Mouse (Mus musculus): ENCODE data around the gene Olfr479. TPM values are rescaled to one million over a fixed set of nuclear protein-coding genes. Genes with fewer than 3 reads are reported as not detected.
"Not testable (repeated sequence)": the region's sequence is repeated elsewhere in the genome, so short reads cannot be mapped to it uniquely, and the experiment has no call there.

Gene Olfr479
- not detected in 2 replicates for polyA plus RNA-seq (2012; ENCODE audit: insufficient read depth, insufficient read length, missing spikeins)

GRCm38 (mm10) chr7:108050393-108050792 is at the start of gene Olfr479:
Olfr479 (plus strand) TSS chr7:108050693.
- H3K4me1 ChIP-seq (ENCODE audit: control insufficient read depth, insufficient read depth, insufficient read length, low read length): no peaks in the 10 kb centered on the region
- no peak within 1 kb of the TSS for H3K27ac ChIP-seq (replicated peaks; ENCODE audit: low read depth, low read length)
- no peak within 1 kb of the TSS for H3K4me3 ChIP-seq (ENCODE audit: insufficient read depth, low read depth, low read length)

- not testable (repeated sequence) for H3K27ac ChIP-seq (replicated peaks; ENCODE audit: low read depth, low read length); H3K4me3 ChIP-seq (ENCODE audit: insufficient read depth, low read depth, low read length); H3K4me1 ChIP-seq (ENCODE audit: control insufficient read depth, insufficient read depth, insufficient read length, low read length)
Measured at GRCm38 (mm10) chr7:108014256-108014655, 36.2 kb upstream of the Olfr479 start.

GRCm38 (mm10) chr7:108033889-108034288 is 16.6 kb upstream of the Olfr479 start, which contains the start of gene Olfr478:
Olfr478 (minus strand) TSS chr7:108033989.
- H3K4me1 ChIP-seq (ENCODE audit: control insufficient read depth, insufficient read depth, insufficient read length, low read length): no peaks in the 10 kb centered on the region
- no peak within 1 kb of the TSS for H3K27ac ChIP-seq (replicated peaks; ENCODE audit: low read depth, low read length)
- no peak within 1 kb of the TSS for H3K4me3 ChIP-seq (ENCODE audit: insufficient read depth, low read depth, low read length)

- Histone ChIP-seq H3K4me3 (ENCODE audit: insufficient read depth, low read depth, low read length) (no peak within 1 kb of the TSS), H3K4me1 (ENCODE audit: control insufficient read depth, insufficient read depth, insufficient read length, low read length) (no peaks in the 10 kb centered on the region), H3K27ac (replicated peaks; ENCODE audit: low read depth, low read length) (no peak within 1 kb of the TSS)
Measured at GRCm38 (mm10) chr7:108067246-108067645, 16.8 kb downstream of the Olfr479 start, which contains the start of gene Olfr480. Olfr480 (minus strand) TSS chr7:108067346.

- no peak within 1 kb of the TSS for H3K27ac ChIP-seq (replicated peaks; ENCODE audit: low read depth, low read length)
- no peak within 1 kb of the TSS for H3K4me3 ChIP-seq (ENCODE audit: insufficient read depth, low read depth, low read length)
Measured at GRCm38 (mm10) chr7:108079555-108079954, 29.1 kb downstream of the Olfr479 start, which contains the start of gene Olfr481. Olfr481 (plus strand) TSS chr7:108079855.

GRCm38 (mm10) chr7:108097486-108097885 is 47.0 kb downstream of the Olfr479 start, which contains the start of gene Olfr482:
Olfr482 (minus strand) TSS chr7:108097586.
- Histone ChIP-seq H3K27ac (replicated peaks; ENCODE audit: low read depth, low read length) (no peak within 1 kb of the TSS), H3K4me1 (ENCODE audit: control insufficient read depth, insufficient read depth, insufficient read length, low read length) (no peaks in the 10 kb centered on the region)

More at GRCm38 (mm10) chr7:108079555-108079954, 29.1 kb downstream of the Olfr479 start, which contains the start of gene Olfr481:
- no peaks in the 10 kb centered on the region for H3K4me1 ChIP-seq (ENCODE audit: control insufficient read depth, insufficient read depth, insufficient read length, low read length)

GRCm38 (mm10) chr7:108100549-108100948 is 50.1 kb downstream of the Olfr479 start, which contains the start of gene Olfr483:
Olfr483 (plus strand) TSS chr7:108100849.
- Histone ChIP-seq H3K4me1 (ENCODE audit: control insufficient read depth, insufficient read depth, insufficient read length, low read length) (no peaks in the 10 kb centered on the region), H3K4me3 (ENCODE audit: insufficient read depth, low read depth, low read length) (no peak within 1 kb of the TSS)

More at GRCm38 (mm10) chr7:108097486-108097885, 47.0 kb downstream of the Olfr479 start, which contains the start of gene Olfr482:
- no peak within 1 kb of the TSS for H3K4me3 ChIP-seq (ENCODE audit: insufficient read depth, low read depth, low read length)

More at GRCm38 (mm10) chr7:108100549-108100948, 50.1 kb downstream of the Olfr479 start, which contains the start of gene Olfr483:
- H3K27ac ChIP-seq (replicated peaks; ENCODE audit: low read depth, low read length): no peak within 1 kb of the TSS

Other genes with a start within 250 kb of the Olfr479 start
- gene Ovch2, start 249.5 kb upstream of the Olfr479 start, polyA plus RNA-seq (2012; ENCODE audit: insufficient read depth, insufficient read length, missing spikeins): not detected in 2 replicates
- gene Olfr467, start 238.4 kb upstream of the Olfr479 start, polyA plus RNA-seq (2012; ENCODE audit: insufficient read depth, insufficient read length, missing spikeins): not detected in 2 replicates
- gene Olfr469, start 225.2 kb upstream of the Olfr479 start, polyA plus RNA-seq (2012; ENCODE audit: insufficient read depth, insufficient read length, missing spikeins): not detected in 2 replicates
- gene Olfr470, start 203.2 kb upstream of the Olfr479 start, polyA plus RNA-seq (2012; ENCODE audit: insufficient read depth, insufficient read length, missing spikeins): not detected in 2 replicates
- not detected in 2 replicates for gene Olfr472, start 152.8 kb upstream of the Olfr479 start, polyA plus RNA-seq (2012; ENCODE audit: insufficient read depth, insufficient read length, missing spikeins)
- not detected in 2 replicates for gene Olfr473, start 120.2 kb upstream of the Olfr479 start, polyA plus RNA-seq (2012; ENCODE audit: insufficient read depth, insufficient read length, missing spikeins)
- not detected in 2 replicates for gene Olfr474, start 96.0 kb upstream of the Olfr479 start, polyA plus RNA-seq (2012; ENCODE audit: insufficient read depth, insufficient read length, missing spikeins)
- gene Olfr476, start 85.9 kb upstream of the Olfr479 start, polyA plus RNA-seq (2012; ENCODE audit: insufficient read depth, insufficient read length, missing spikeins): not detected in 2 replicates
- not detected in 2 replicates for gene Olfr477, start 64.0 kb upstream of the Olfr479 start, polyA plus RNA-seq (2012; ENCODE audit: insufficient read depth, insufficient read length, missing spikeins)
- gene Olfr478, start 16.7 kb upstream of the Olfr479 start, polyA plus RNA-seq (2012; ENCODE audit: insufficient read depth, insufficient read length, missing spikeins): not detected in 2 replicates
- not detected in 2 replicates for gene Olfr480, start 16.7 kb downstream of the Olfr479 start, polyA plus RNA-seq (2012; ENCODE audit: insufficient read depth, insufficient read length, missing spikeins)
- not detected in 2 replicates for gene Olfr481, start 29.2 kb downstream of the Olfr479 start, polyA plus RNA-seq (2012; ENCODE audit: insufficient read depth, insufficient read length, missing spikeins)
- not detected in 2 replicates for gene Olfr482, start 46.9 kb downstream of the Olfr479 start, polyA plus RNA-seq (2012; ENCODE audit: insufficient read depth, insufficient read length, missing spikeins)
- not detected in 2 replicates for gene Olfr483, start 50.2 kb downstream of the Olfr479 start, polyA plus RNA-seq (2012; ENCODE audit: insufficient read depth, insufficient read length, missing spikeins)
- gene Olfr484, start 76.8 kb downstream of the Olfr479 start, polyA plus RNA-seq (2012; ENCODE audit: insufficient read depth, insufficient read length, missing spikeins): not detected in 2 replicates
- gene Olfr485, start 109.2 kb downstream of the Olfr479 start, polyA plus RNA-seq (2012; ENCODE audit: insufficient read depth, insufficient read length, missing spikeins): not detected in 2 replicates
- not detected in 2 replicates for gene Olfr486, start 122.0 kb downstream of the Olfr479 start, polyA plus RNA-seq (2012; ENCODE audit: insufficient read depth, insufficient read length, missing spikeins)
- not detected in 2 replicates for gene Olfr487, start 163.9 kb downstream of the Olfr479 start, polyA plus RNA-seq (2012; ENCODE audit: insufficient read depth, insufficient read length, missing spikeins)
- gene Olfr488, start 207.7 kb downstream of the Olfr479 start, polyA plus RNA-seq (2012; ENCODE audit: insufficient read depth, insufficient read length, missing spikeins): not detected in 2 replicates
- not detected in 2 replicates for gene Olfr490, start 238.2 kb downstream of the Olfr479 start, polyA plus RNA-seq (2012; ENCODE audit: insufficient read depth, insufficient read length, missing spikeins)

Measured in brown adipose tissue, adult 24 weeks (tissue).